Mouse (Mus musculus): ENCODE measurements around the gene Eps8l2. TPM values are rescaled to one million over a fixed set of nuclear protein-coding genes. Genes with fewer than 3 reads are reported as not detected.

Gene Eps8l2
- polyA plus RNA-seq, 1 experiment from 2014 or later: 0.67 TPM

DNA sequence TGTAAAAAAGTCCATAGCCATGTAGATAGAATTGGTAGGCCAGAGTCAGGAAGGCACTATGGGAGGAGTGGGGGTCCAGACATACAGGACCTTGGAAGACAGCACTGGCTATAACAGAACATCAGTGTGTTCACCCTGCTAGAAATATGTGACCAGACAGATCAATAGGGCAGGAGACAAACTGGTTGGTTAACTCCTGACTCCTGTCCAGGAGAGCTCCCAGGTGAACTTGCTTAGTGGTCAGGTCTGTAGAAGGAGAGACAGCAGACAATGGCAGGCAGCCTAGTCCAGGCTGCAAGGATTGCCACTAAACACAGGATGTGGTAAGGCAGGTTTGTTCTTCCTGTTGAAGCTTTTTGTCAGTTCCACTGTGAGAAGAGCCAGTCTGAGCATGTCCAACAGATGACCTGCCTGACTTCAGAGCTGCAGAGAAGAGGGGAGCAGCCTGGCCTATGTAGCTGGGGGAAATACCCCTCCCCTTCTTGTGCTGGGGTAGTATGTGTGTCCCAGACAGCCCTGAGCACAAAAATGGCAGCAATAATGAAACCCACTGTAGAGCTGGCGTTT is 35.9 kb upstream of the Eps8l2 start:
- Histone ChIP-seq H3K36me3 (ENCODE audit: control insufficient read depth, insufficient read depth) (peaks cover 43% of the 10 kb centered on the region), H3K27ac (ENCODE audit: low read length) (no peak overlapping the region), H3K9me3 (ENCODE audit: control insufficient read depth, low read length) (no peaks in the 10 kb centered on the region), H3K4me3 (replicated peaks; ENCODE audit: low read length) (no peak overlapping the region), H3K4me1 (replicated peaks; ENCODE audit: control insufficient read depth, insufficient read depth, low read length) (no peaks in the 10 kb centered on the region), H3K27me3 (replicated peaks; ENCODE audit: control insufficient read depth, insufficient read depth, low read length) (no peaks in the 10 kb centered on the region), H3K9ac (replicated peaks; ENCODE audit: low read depth, low read length) (no peak overlapping the region), H3K4me2 (ENCODE audit: low read length) (no peak overlapping the region)
- ATAC-seq: no peak
- WGBS: 80% methylated on average over 1 of the region's 1 CpGs

DNA sequence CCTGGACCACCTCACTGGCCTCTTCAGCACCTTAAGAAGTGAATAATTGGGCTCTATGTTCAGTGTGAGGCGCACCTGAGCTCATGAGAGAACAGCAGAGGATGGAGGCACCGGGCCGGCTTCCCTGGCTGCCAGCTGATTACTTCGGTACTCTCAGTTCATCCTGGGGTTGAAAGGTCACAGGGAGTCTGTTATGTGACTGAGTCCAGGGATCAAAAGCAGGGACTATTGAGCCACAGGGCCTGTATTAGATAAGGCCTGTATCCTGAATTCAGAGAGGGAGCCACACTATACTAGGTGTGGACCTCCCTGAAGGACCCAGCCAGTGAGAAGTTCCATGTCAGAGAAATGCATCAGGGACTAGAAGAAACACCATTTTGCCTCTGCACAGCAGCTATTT is 34.1 kb upstream of the Eps8l2 start:
- Histone ChIP-seq H3K4me3 (replicated peaks; ENCODE audit: low read length) (no peak overlapping the region), H3K36me3 (ENCODE audit: control insufficient read depth, insufficient read depth) (peaks cover 53% of the 10 kb centered on the region), H3K4me2 (ENCODE audit: low read length) (no peak overlapping the region), H3K4me1 (replicated peaks; ENCODE audit: control insufficient read depth, insufficient read depth, low read length) (no peaks in the 10 kb centered on the region), H3K27me3 (replicated peaks; ENCODE audit: control insufficient read depth, insufficient read depth, low read length) (no peaks in the 10 kb centered on the region), H3K9me3 (ENCODE audit: control insufficient read depth, low read length) (no peaks in the 10 kb centered on the region), H3K9ac (replicated peaks; ENCODE audit: low read depth, low read length) (no peak overlapping the region), H3K27ac (ENCODE audit: low read length) (no peak overlapping the region)
- WGBS: 94% methylated on average over 4 of the region's 4 CpGs
- no peak for ATAC-seq

DNA sequence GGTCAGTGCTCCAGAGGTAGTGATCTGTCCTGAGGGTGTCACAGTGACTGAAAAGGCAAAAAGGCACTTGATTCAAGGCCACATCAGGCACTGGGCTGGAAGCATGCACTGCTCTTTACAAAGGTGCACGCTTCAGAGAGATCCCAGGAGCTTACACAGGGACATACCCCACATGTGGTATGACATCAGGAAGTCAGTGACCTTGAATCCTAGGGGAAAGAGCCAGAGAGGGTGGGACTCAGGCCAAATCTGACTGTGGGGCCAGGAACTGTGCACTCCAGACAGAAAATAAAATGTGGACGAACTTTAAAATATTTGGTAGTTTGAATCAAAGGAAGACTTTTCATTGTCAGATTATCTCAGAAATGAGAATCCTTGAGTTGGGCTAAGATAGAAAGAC is 24.3 kb upstream of the Eps8l2 start:
- Histone ChIP-seq H3K4me1 (replicated peaks; ENCODE audit: control insufficient read depth, insufficient read depth, low read length) (no peaks in the 10 kb centered on the region), H3K36me3 (ENCODE audit: control insufficient read depth, insufficient read depth) (peaks cover 58% of the 10 kb centered on the region), H3K4me2 (ENCODE audit: low read length) (no peak overlapping the region), H3K4me3 (replicated peaks; ENCODE audit: low read length) (no peak overlapping the region), H3K27me3 (replicated peaks; ENCODE audit: control insufficient read depth, insufficient read depth, low read length) (no peaks in the 10 kb centered on the region), H3K27ac (ENCODE audit: low read length) (no peak overlapping the region), H3K9me3 (ENCODE audit: control insufficient read depth, low read length) (no peaks in the 10 kb centered on the region), H3K9ac (replicated peaks; ENCODE audit: low read depth, low read length) (no peak overlapping the region)
- ATAC-seq: no peak
- 93% methylated on average over 2 of the region's 2 CpGs for WGBS

GRCm38 (mm10) chr7:141315076-141315475 is 23.6 kb upstream of the Eps8l2 start:
- no peak overlapping the region for H3K27ac ChIP-seq (ENCODE audit: low read length)
- H3K9me3 ChIP-seq (ENCODE audit: control insufficient read depth, low read length): no peaks in the 10 kb centered on the region
- no peaks in the 10 kb centered on the region for H3K27me3 ChIP-seq (replicated peaks; ENCODE audit: control insufficient read depth, insufficient read depth, low read length)
- no peaks in the 10 kb centered on the region for H3K4me1 ChIP-seq (replicated peaks; ENCODE audit: control insufficient read depth, insufficient read depth, low read length)
- H3K36me3 ChIP-seq (ENCODE audit: control insufficient read depth, insufficient read depth): peaks cover 55% of the 10 kb centered on the region
- H3K9ac ChIP-seq (replicated peaks; ENCODE audit: low read depth, low read length): no peak overlapping the region
- WGBS: 90% methylated on average over 8 of the region's 8 CpGs
- no peak overlapping the region for H3K4me2 ChIP-seq (ENCODE audit: low read length)
- H3K4me3 ChIP-seq (replicated peaks; ENCODE audit: low read length): no peak overlapping the region
- ATAC-seq: no peak

DNA sequence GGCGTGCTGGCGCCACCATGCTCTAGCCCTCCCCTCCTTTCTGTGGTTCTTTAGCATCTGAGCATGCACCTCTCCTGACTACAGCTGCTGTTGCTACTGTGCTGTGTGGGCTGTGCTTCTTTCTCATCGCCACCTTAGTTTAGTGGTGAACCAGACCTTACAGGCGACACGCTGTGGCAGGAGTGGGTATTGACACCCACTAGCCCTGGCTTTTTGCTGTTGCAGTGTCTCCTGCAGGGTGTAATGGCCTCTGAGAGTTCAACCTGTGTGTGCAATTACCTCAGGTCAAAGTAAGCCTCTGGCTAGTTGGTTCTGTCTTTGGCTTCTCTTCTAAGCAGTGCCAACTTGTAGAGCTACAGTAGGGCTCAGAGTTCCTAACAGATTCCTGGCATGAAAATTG is 22.7 kb upstream of the Eps8l2 start:
- ATAC-seq: no peak
- no peaks in the 10 kb centered on the region for H3K4me1 ChIP-seq (replicated peaks; ENCODE audit: control insufficient read depth, insufficient read depth, low read length)

DNA sequence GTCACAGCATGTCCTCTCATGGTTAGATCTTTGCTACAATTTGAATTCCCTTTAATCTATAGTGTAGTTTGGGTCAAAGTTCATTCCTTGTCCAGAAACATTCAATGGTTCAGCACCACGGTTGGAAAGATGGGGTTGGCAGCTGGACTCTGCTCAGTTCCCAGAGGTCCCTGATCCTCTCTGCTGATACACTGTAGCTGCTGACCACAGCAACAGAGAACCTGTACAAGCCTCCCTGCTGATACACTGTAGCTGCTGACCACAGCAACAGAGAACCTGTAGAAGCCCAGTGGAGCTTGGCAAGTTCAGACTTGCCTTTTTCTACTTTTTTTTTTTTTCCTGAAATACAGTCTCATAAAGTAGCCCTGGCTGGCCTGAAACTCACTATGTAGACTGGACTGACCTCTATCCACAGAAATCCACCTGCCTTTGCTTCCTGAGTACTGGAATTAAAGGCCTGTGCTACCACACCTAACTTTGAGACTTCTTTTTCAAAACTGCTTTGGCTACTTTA is 21.0 kb upstream of the Eps8l2 start:
- 77% methylated on average over 1 of the region's 1 CpGs for WGBS
- Histone ChIP-seq H3K36me3 (ENCODE audit: control insufficient read depth, insufficient read depth) (peaks cover 63% of the 10 kb centered on the region), H3K9me3 (ENCODE audit: control insufficient read depth, low read length) (no peaks in the 10 kb centered on the region), H3K27me3 (replicated peaks; ENCODE audit: control insufficient read depth, insufficient read depth, low read length) (no peaks in the 10 kb centered on the region), H3K27ac (ENCODE audit: low read length) (no peak overlapping the region), H3K9ac (replicated peaks; ENCODE audit: low read depth, low read length) (no peak overlapping the region), H3K4me1 (replicated peaks; ENCODE audit: control insufficient read depth, insufficient read depth, low read length) (no peaks in the 10 kb centered on the region), H3K4me2 (ENCODE audit: low read length) (no peak overlapping the region), H3K4me3 (replicated peaks; ENCODE audit: low read length) (no peak overlapping the region)
- ATAC-seq: no peak

More for the DNA sequence above, 22.7 kb upstream of the Eps8l2 start:
- 74% methylated on average over 5 of the region's 5 CpGs for WGBS
- Histone ChIP-seq H3K27ac (ENCODE audit: low read length) (no peak overlapping the region), H3K36me3 (ENCODE audit: control insufficient read depth, insufficient read depth) (peaks cover 57% of the 10 kb centered on the region), H3K27me3 (replicated peaks; ENCODE audit: control insufficient read depth, insufficient read depth, low read length) (no peaks in the 10 kb centered on the region), H3K9ac (replicated peaks; ENCODE audit: low read depth, low read length) (no peak overlapping the region), H3K9me3 (ENCODE audit: control insufficient read depth, low read length) (no peaks in the 10 kb centered on the region), H3K4me3 (replicated peaks; ENCODE audit: low read length) (no peak overlapping the region), H3K4me2 (ENCODE audit: low read length) (no peak overlapping the region)

- Histone ChIP-seq H3K9me3 (ENCODE audit: control insufficient read depth, low read length) (no peaks in the 10 kb centered on the region), H3K36me3 (ENCODE audit: control insufficient read depth, insufficient read depth) (peaks cover 59% of the 10 kb centered on the region), H3K27me3 (replicated peaks; ENCODE audit: control insufficient read depth, insufficient read depth, low read length) (no peaks in the 10 kb centered on the region), H3K4me2 (ENCODE audit: low read length) (no peak overlapping the region), H3K27ac (ENCODE audit: low read length) (no peak overlapping the region), H3K4me3 (replicated peaks; ENCODE audit: low read length) (no peak overlapping the region), H3K4me1 (replicated peaks; ENCODE audit: control insufficient read depth, insufficient read depth, low read length) (no peaks in the 10 kb centered on the region), H3K9ac (replicated peaks; ENCODE audit: low read depth, low read length) (no peak overlapping the region)
- no peak for ATAC-seq
- WGBS: 84% methylated on average over 2 of the region's 2 CpGs
Measured at GRCm38 (mm10) chr7:141319446-141319845, 19.2 kb upstream of the Eps8l2 start.

- H3K9ac ChIP-seq (replicated peaks; ENCODE audit: low read depth, low read length): no peak overlapping the region
- H3K36me3 ChIP-seq (ENCODE audit: control insufficient read depth, insufficient read depth): peaks cover 29% of the 10 kb centered on the region
Measured at GRCm38 (mm10) chr7:141324686-141325085, 14.0 kb upstream of the Eps8l2 start.

DNA sequence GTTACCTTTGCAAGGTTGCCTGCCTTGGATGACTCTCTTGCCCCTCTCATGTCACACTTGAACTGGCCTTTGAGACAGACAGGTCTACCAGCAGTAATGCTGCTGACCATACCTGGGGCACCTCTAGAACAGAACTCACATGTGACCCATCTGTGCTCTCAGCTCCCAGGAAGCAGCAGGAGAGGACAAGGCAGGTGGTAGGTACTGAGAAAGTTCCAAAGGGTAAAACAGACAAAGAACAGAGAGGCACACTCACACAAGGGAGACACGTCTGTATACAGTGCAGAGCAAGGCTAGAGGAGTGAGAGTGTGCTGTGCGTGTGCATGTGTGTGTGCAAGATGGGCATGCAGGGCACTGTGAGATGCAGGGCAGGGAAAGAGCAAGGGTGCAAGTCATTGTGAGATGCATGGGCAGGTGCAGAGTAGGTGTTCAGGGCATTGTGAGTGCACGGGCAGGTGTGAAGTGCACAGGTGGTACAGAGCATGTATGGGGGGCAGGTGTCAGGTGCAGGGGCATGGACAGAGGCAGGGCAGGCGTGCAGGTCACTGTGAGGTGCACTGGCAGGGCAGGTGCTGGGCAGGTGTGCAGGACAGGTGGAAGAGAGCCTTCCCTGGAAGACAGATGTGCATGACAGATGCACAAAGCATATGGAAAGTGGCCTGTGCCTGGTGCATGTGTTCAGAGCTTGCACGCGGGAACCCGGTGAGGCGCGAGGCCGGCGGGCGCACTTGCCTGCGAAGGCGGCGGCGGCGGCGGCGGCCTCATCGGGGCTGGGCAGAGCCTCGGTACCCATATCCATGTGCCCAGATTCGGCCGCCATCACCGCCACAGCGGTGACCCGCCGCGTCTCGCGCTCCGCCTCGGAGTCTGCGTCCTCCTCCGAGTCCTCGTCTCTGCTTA is 11.9 kb upstream of the Eps8l2 start:
- WGBS: 4% methylated on average over 35 of the region's 35 CpGs
- peak; percentile 10 for ATAC-seq

More at GRCm38 (mm10) chr7:141324686-141325085, 14.0 kb upstream of the Eps8l2 start:
- Histone ChIP-seq H3K4me2 (ENCODE audit: low read length) (0 out of 2 replicates have a peak overlapping the region, but pooled peaks have one; percentile 5), H3K9me3 (ENCODE audit: control insufficient read depth, low read length) (no peaks in the 10 kb centered on the region), H3K27me3 (replicated peaks; ENCODE audit: control insufficient read depth, insufficient read depth, low read length) (no peaks in the 10 kb centered on the region), H3K4me3 (replicated peaks; ENCODE audit: low read length) (no peak overlapping the region), H3K4me1 (replicated peaks; ENCODE audit: control insufficient read depth, insufficient read depth, low read length) (peaks cover 31% of the 10 kb centered on the region), H3K27ac (ENCODE audit: low read length) (no peak overlapping the region)
- no peak for ATAC-seq
- 67% methylated on average over 1 of the region's 1 CpGs for WGBS

More for the DNA sequence above, 11.9 kb upstream of the Eps8l2 start:
- H3K9me3 ChIP-seq (ENCODE audit: control insufficient read depth, low read length): no peaks in the 10 kb centered on the region
- H3K27ac ChIP-seq (ENCODE audit: low read length): peak overlapping the region; percentile 99
- peak overlapping the region; percentile 100 for H3K4me2 ChIP-seq (ENCODE audit: low read length)
- H3K4me1 ChIP-seq (replicated peaks; ENCODE audit: control insufficient read depth, insufficient read depth, low read length): peaks cover 31% of the 10 kb centered on the region
- peaks cover 16% of the 10 kb centered on the region for H3K36me3 ChIP-seq (ENCODE audit: control insufficient read depth, insufficient read depth)
- H3K27me3 ChIP-seq (replicated peaks; ENCODE audit: control insufficient read depth, insufficient read depth, low read length): no peaks in the 10 kb centered on the region
- H3K9ac ChIP-seq (replicated peaks; ENCODE audit: low read depth, low read length): peak overlapping the region; percentile 88
- peak overlapping the region; percentile 81 for H3K4me3 ChIP-seq (replicated peaks; ENCODE audit: low read length)
